Mouse (Mus musculus): ENCODE data around the gene Lrch1. TPM values are rescaled to one million over a fixed set of nuclear protein-coding genes. Genes with fewer than 3 reads are reported as not detected.

The Lrch1 gene
- total and polyA plus RNA-seq, 3 experiments = 7.5 to 17.1 (median 14.8) TPM

- no peak for DNase-seq
- intact Hi-C loops (cut with DNase I) = no loop called here
- no peaks in the 10 kb centered on the region for H3K4me1 ChIP-seq (ENCODE audit: control insufficient read depth, insufficient read depth, low read length)
- TF ChIP-seq EP300 (IDR thresholded peaks at IDR 0.05; ENCODE audit: insufficient read depth, low read depth, low read length) (no peak), CTCF (IDR thresholded peaks at IDR 0.05) (no peak), POLR2A (IDR thresholded peaks at IDR 0.05; ENCODE audit: insufficient read depth, low read depth, low read length) (no peak)
- peaks cover 1% of the 10 kb centered on the region for H3K36me3 ChIP-seq (ENCODE audit: control insufficient read depth, insufficient read depth, low read length)
- no peak overlapping the region for H3K9ac ChIP-seq (ENCODE audit: low read depth, low read length)
- no peak overlapping the region for H3K4me3 ChIP-seq
- H3K27me3 ChIP-seq (ENCODE audit: control insufficient read depth, insufficient read depth, low read length) = no peaks in the 10 kb centered on the region
- no peaks in the 10 kb centered on the region for H3K79me2 ChIP-seq (replicated peaks; ENCODE audit: control insufficient read depth, insufficient read depth, low read length)
- WGBS = 92% methylated on average over 11 of the region's 11 CpGs
- no peak overlapping the region for H3K27ac ChIP-seq
These were observed 136.1 kb downstream of the Lrch1 start for GRCm38 (mm10) chr14:74811617-74812016.

- H3K9ac ChIP-seq (ENCODE audit: low read depth, low read length) = no peak overlapping the region
- no peak overlapping the region for H3K27ac ChIP-seq
- no peak overlapping the region for H3K4me3 ChIP-seq
- intact Hi-C loops (cut with DNase I) = no loop called here
- no peaks in the 10 kb centered on the region; the same call in 1 of the 2 replicates for H3K79me2 ChIP-seq (replicated peaks; ENCODE audit: control insufficient read depth, insufficient read depth, low read length)
- peaks cover 6% of the 10 kb centered on the region for H3K36me3 ChIP-seq (ENCODE audit: control insufficient read depth, insufficient read depth, low read length)
- H3K27me3 ChIP-seq (ENCODE audit: control insufficient read depth, insufficient read depth, low read length) = no peaks in the 10 kb centered on the region
- peaks cover 2% of the 10 kb centered on the region; the same call in 1 of the 2 replicates for H3K4me1 ChIP-seq (ENCODE audit: control insufficient read depth, insufficient read depth, low read length)
- TF ChIP-seq POLR2A (IDR thresholded peaks at IDR 0.05; ENCODE audit: insufficient read depth, low read depth, low read length) = no peak
- DNase-seq = no peak
- 25% methylated on average over 1 of the region's 1 CpGs for WGBS
These were observed 145.7 kb downstream of the Lrch1 start for GRCm38 (mm10) chr14:74801961-74802360.

- 95% methylated on average over 16 of the region's 16 CpGs for WGBS
- intact Hi-C loops (cut with DNase I) = no loop called here
- TF ChIP-seq CTCF (IDR thresholded peaks at IDR 0.05) (no peak), EP300 (IDR thresholded peaks at IDR 0.05; ENCODE audit: insufficient read depth, low read depth, low read length) (no peak), POLR2A (IDR thresholded peaks at IDR 0.05; ENCODE audit: insufficient read depth, low read depth, low read length) (no peak)
- Histone ChIP-seq H3K4me1 (ENCODE audit: control insufficient read depth, insufficient read depth, low read length) (peaks cover 2% of the 10 kb centered on the region; the same call in 1 of the 2 replicates), H3K4me3 (no peak overlapping the region), H3K36me3 (ENCODE audit: control insufficient read depth, insufficient read depth, low read length) (peaks cover 5% of the 10 kb centered on the region), H3K9ac (ENCODE audit: low read depth, low read length) (no peak overlapping the region), H3K27me3 (ENCODE audit: control insufficient read depth, insufficient read depth, low read length) (no peaks in the 10 kb centered on the region), H3K79me2 (replicated peaks; ENCODE audit: control insufficient read depth, insufficient read depth, low read length) (no peaks in the 10 kb centered on the region; the same call in 1 of the 2 replicates), H3K27ac (no peak overlapping the region)
- no peak for DNase-seq
These were observed 149.4 kb downstream of the Lrch1 start for GRCm38 (mm10) chr14:74798063-74798890.

- intact Hi-C loops (cut with DNase I) = no loop called here
- Histone ChIP-seq H3K27ac (no peak overlapping the region), H3K9ac (ENCODE audit: low read depth, low read length) (no peak overlapping the region), H3K4me1 (ENCODE audit: control insufficient read depth, insufficient read depth, low read length) (peaks cover 2% of the 10 kb centered on the region; the same call in 1 of the 2 replicates), H3K4me3 (no peak overlapping the region), H3K36me3 (ENCODE audit: control insufficient read depth, insufficient read depth, low read length) (peaks cover 12% of the 10 kb centered on the region), H3K79me2 (replicated peaks; ENCODE audit: control insufficient read depth, insufficient read depth, low read length) (no peaks in the 10 kb centered on the region; the same call in 1 of the 2 replicates), H3K27me3 (ENCODE audit: control insufficient read depth, insufficient read depth, low read length) (no peaks in the 10 kb centered on the region)
- WGBS = 57% methylated on average over 10 of the region's 10 CpGs
- no peak for TF ChIP-seq EP300 (IDR thresholded peaks at IDR 0.05; ENCODE audit: insufficient read depth, low read depth, low read length)
- TF ChIP-seq CTCF (IDR thresholded peaks at IDR 0.05) = no peak
- no peak for TF ChIP-seq POLR2A (IDR thresholded peaks at IDR 0.05; ENCODE audit: insufficient read depth, low read depth, low read length)
- no peak for DNase-seq
These were observed 150.2 kb downstream of the Lrch1 start for GRCm38 (mm10) chr14:74797386-74798062.

- Histone ChIP-seq H3K4me3 (no peak overlapping the region), H3K27me3 (ENCODE audit: control insufficient read depth, insufficient read depth, low read length) (no peaks in the 10 kb centered on the region), H3K9ac (ENCODE audit: low read depth, low read length) (no peak overlapping the region), H3K36me3 (ENCODE audit: control insufficient read depth, insufficient read depth, low read length) (peaks cover 9% of the 10 kb centered on the region), H3K79me2 (replicated peaks; ENCODE audit: control insufficient read depth, insufficient read depth, low read length) (no peaks in the 10 kb centered on the region; the same call in 1 of the 2 replicates), H3K27ac (no peak overlapping the region; the same call in 1 of the 2 replicates), H3K4me1 (ENCODE audit: control insufficient read depth, insufficient read depth, low read length) (peaks cover 2% of the 10 kb centered on the region; the same call in 1 of the 2 replicates)
- intact Hi-C loops (cut with DNase I) = loop anchor here (5.0 kb wide), 1 partner anchor 42 kb away; no protein-coding TSS in a partner anchor
- DNase-seq = peak in 1 of 2 experiments; percentile 51
- no peak for TF ChIP-seq CTCF (IDR thresholded peaks at IDR 0.05)
- no peak for TF ChIP-seq EP300 (IDR thresholded peaks at IDR 0.05; ENCODE audit: insufficient read depth, low read depth, low read length)
- TF ChIP-seq POLR2A (IDR thresholded peaks at IDR 0.05; ENCODE audit: insufficient read depth, low read depth, low read length) = no peak
- WGBS = 49% methylated on average over 12 of the region's 12 CpGs
These were observed 152.7 kb downstream of the Lrch1 start for GRCm38 (mm10) chr14:74794931-74795330.
